Mouse (Mus musculus): Measurements from ENCODE around the gene Cuta.

- no peak for TF ChIP-seq CTCF (IDR thresholded peaks at IDR 0.05; ENCODE audit: insufficient read depth, low read depth, low read length)
- no peak for TF ChIP-seq POLR2A (IDR thresholded peaks at IDR 0.05; ENCODE audit: insufficient read depth, low read depth, low read length)
Observed at GRCm38 (mm10) chr17:26936453-26936852, 2.9 kb downstream of the Cuta start.
